Mouse (Mus musculus) stomach, embryonic 16.5 days (tissue): ENCODE data around the gene Cass4. TPM values are rescaled to one million over a fixed set of nuclear protein-coding genes. Genes with fewer than 3 reads are reported as not detected.

Experiments
- ATAC-seq: fragments of 200-750 bp; cut with Nextera tagmentation; 2 replicates; pipeline ENCODE4 v1.8.0; 2017; ENCODE audit warnings: moderate number of reproducible peaks, moderate TSS enrichment; ENCODE audit not compliant: insufficient read depth, low FRiP score
- H3K27ac ChIP-seq: fragments of 300-500 bp; sonication (generic); 2 replicates; pipeline ENCODE4 v1.5.1; 2014; ENCODE audit warnings: low read length
- H3K27me3 ChIP-seq: fragments of 300-500 bp; sonication (generic); 2 replicates; pipeline ENCODE4 v1.6.1; 2014; ENCODE audit warnings: low read length, control low read depth, mixed read lengths; ENCODE audit not compliant: control insufficient read depth, insufficient read depth
- H3K36me3 ChIP-seq: fragments of 300-500 bp; sonication (generic); 2 replicates; pipeline ENCODE4 v1.6.1; 2014; ENCODE audit warnings: low read length; ENCODE audit not compliant: control insufficient read depth, insufficient read depth
- H3K4me1 ChIP-seq: fragments of 300-500 bp; sonication (generic); 2 replicates; pipeline ENCODE4 v1.6.1; 2014; ENCODE audit warnings: low read length, control low read depth, mixed read lengths; ENCODE audit not compliant: control insufficient read depth, insufficient read depth
- H3K4me2 ChIP-seq: fragments of 300-500 bp; sonication (generic); 2 replicates; pipeline ENCODE4 v1.6.1; 2014; ENCODE audit warnings: low read depth, low read length, mixed read lengths
- H3K4me3 ChIP-seq: fragments of 300-500 bp; sonication (generic); replicated peaks from 2 replicates; pipeline ENCODE4 v1.5.1; 2014; ENCODE audit warnings: mild to moderate bottlenecking, low read length
- H3K9ac ChIP-seq: fragments of 300-500 bp; sonication (generic); 2 replicates; pipeline ENCODE4 v1.6.1; 2014; ENCODE audit warnings: low read length
- H3K9me3 ChIP-seq: fragments of 300-500 bp; sonication (generic); replicated peaks from 2 replicates; pipeline ENCODE4 v1.6.1; 2016; ENCODE audit warnings: low read length, control low read depth; ENCODE audit not compliant: control insufficient read depth
- WGBS: fragments of 180-500 bp; shearing (Covaris S2); extraction: QIAGEN DNeasy Blood & Tissue Kit; methylation state at CpG from one replicate; pipeline ENCODE4 v1.1.7; 2014; 5-methylcytosine and 5-hydroxymethylcytosine counted together
- polyA plus RNA-seq: library from polyadenylated mRNA; unstranded; fragments of >200 nt; fragmentation: Nextera tagmentation; extraction: Ambion mirVana; gene quantifications from 2 replicates; pipeline ENCODE4 v1.2.1, GENCODE M21; 2015

Cass4 gene
- polyA plus RNA-seq, 1 experiment from 2014 or later: 0.18 TPM

DNA sequence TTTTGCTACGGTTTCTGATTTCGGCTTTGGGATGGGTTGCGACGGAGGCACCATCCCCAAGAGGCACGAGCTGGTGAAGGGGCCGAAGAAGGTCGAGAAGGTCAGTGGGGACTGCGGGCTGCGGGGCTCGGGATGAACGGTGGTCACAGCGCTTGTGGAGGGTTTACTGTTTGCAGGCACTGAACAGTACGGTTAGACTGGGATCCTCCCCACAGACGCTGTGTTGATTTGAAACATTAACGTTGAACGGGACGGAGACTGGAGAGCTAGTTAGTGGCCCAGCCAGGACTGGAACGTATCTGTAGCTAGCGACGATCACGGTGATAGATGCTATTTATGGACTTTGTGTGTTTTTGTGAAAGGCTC, 47.0 kb downstream of the Cass4 start:
- H3K4me1 ChIP-seq: peaks cover 9% of the 10 kb centered on the region
- peak overlapping the region; percentile 49; the same call in 1 of the 2 replicates for H3K27ac ChIP-seq
- no peaks in the 10 kb centered on the region for H3K9me3 ChIP-seq
- H3K36me3 ChIP-seq: no peaks in the 10 kb centered on the region
- WGBS: under 1% methylated on average over 21 of the region's 21 CpGs
- no peaks in the 10 kb centered on the region for H3K27me3 ChIP-seq
- peak overlapping the region; percentile 74 for H3K4me2 ChIP-seq
- H3K9ac ChIP-seq: peak overlapping the region; percentile 82
- peak; percentile 38 for ATAC-seq
- peak overlapping the region; percentile 87 for H3K4me3 ChIP-seq

GRCm38 (mm10) chr2:172441176-172441575, 47.6 kb downstream of the Cass4 start:
- ATAC-seq: no peak
- H3K4me2 ChIP-seq: peak overlapping the region; percentile 74
- no peaks in the 10 kb centered on the region for H3K9me3 ChIP-seq
- no peaks in the 10 kb centered on the region for H3K36me3 ChIP-seq
- H3K27me3 ChIP-seq: no peaks in the 10 kb centered on the region
- H3K27ac ChIP-seq: no peak overlapping the region
- H3K4me3 ChIP-seq: peak overlapping the region; percentile 87
- peaks cover 9% of the 10 kb centered on the region for H3K4me1 ChIP-seq
- peak overlapping the region; percentile 82 for H3K9ac ChIP-seq
- WGBS: 26% methylated on average over 6 of the region's 6 CpGs

DNA sequence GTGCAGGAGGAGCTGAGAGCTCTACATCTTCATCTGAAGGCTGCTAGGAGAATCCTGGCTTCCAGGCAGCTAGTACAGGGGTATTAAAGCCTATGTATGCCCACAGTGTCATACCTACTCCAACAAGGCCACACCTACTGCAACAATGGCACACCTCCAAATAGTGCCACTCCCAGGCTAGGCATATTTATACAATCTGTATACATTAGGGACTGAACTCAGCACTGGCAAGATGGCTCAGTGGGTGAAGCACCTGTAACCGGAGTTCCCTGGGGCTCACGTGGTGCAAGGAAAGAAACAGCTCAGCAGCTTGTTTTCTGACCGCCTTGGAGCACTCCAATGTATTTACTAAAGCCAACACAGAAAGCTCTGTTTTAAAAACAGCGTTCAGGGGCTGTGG, 52.0 kb downstream of the Cass4 start:
- WGBS: 88% methylated on average over 4 of the region's 4 CpGs
- ATAC-seq: no peak

DNA sequence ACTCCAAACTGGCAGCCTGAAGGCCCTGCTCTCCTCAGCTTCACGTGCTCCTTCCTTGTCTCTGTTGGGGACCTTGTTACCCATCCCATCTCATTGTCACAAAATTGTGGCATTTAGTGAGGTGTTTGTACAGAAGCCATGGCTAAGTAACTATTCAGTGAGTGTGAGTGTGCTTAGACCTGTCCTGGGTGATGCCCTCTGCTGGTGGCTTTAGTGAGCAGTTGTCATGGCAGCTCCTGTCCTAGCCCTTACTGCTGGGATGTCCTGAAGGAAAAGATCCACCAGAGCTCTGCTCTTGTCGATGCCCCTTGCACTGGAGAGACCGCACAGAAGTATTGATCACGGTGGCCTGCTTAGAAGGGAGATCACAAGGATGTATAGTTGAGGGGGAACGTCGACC, 53.7 kb downstream of the Cass4 start:
- WGBS: 89% methylated on average over 6 of the region's 6 CpGs
- Histone ChIP-seq H3K27ac (no peak overlapping the region), H3K9me3 (no peaks in the 10 kb centered on the region), H3K4me1 (no peaks in the 10 kb centered on the region), H3K9ac (no peak overlapping the region), H3K4me3 (no peak overlapping the region), H3K4me2 (no peak overlapping the region), H3K27me3 (no peaks in the 10 kb centered on the region), H3K36me3 (peaks cover 9% of the 10 kb centered on the region)
- ATAC-seq: no peak

More for the DNA sequence above, 52.0 kb downstream of the Cass4 start:
- H3K4me3 ChIP-seq: no peak overlapping the region
- H3K4me1 ChIP-seq: peaks cover 9% of the 10 kb centered on the region
- no peak overlapping the region for H3K27ac ChIP-seq
- H3K4me2 ChIP-seq: no peak overlapping the region
- H3K9me3 ChIP-seq: no peaks in the 10 kb centered on the region
- H3K36me3 ChIP-seq: peaks cover 9% of the 10 kb centered on the region
- no peaks in the 10 kb centered on the region for H3K27me3 ChIP-seq
- no peak overlapping the region for H3K9ac ChIP-seq

DNA sequence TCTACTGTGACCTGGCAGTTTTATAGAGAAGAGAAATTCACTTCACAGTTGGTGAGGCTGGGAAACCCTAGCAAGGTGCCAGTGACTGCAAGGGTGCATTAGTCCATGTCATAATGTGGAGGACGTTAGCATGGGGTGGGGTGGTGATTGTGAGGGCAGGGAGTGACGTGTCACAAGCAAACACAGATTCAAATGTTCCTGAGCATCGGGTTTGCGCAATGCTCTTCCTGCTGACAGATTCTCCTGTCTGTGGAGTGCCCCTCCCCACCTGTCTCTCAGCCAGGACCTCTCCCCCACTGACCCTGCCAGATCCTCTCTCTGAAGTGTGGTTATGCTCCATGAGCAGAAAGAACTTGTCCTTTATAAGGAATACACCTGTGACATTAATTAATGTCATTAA, 54.7 kb downstream of the Cass4 start:
- no peak for ATAC-seq
- 79% methylated on average over 4 of the region's 4 CpGs for WGBS

GRCm38 (mm10) chr2:172450640-172451039, 57.0 kb downstream of the Cass4 start:
- no peaks in the 10 kb centered on the region for H3K4me1 ChIP-seq
- H3K4me2 ChIP-seq: no peak overlapping the region
- H3K4me3 ChIP-seq: no peak overlapping the region
- no peak overlapping the region for H3K9ac ChIP-seq
- H3K9me3 ChIP-seq: no peaks in the 10 kb centered on the region
- H3K36me3 ChIP-seq: peaks cover 9% of the 10 kb centered on the region
- ATAC-seq: no peak
- WGBS: 81% methylated on average over 6 of the region's 6 CpGs
- no peak overlapping the region for H3K27ac ChIP-seq
- H3K27me3 ChIP-seq: no peaks in the 10 kb centered on the region

More for the DNA sequence above, 54.7 kb downstream of the Cass4 start:
- peaks cover 9% of the 10 kb centered on the region for H3K36me3 ChIP-seq
- no peak overlapping the region for H3K9ac ChIP-seq
- no peaks in the 10 kb centered on the region for H3K27me3 ChIP-seq
- H3K4me1 ChIP-seq: no peaks in the 10 kb centered on the region
- H3K9me3 ChIP-seq: no peaks in the 10 kb centered on the region
- no peak overlapping the region for H3K4me3 ChIP-seq
- H3K4me2 ChIP-seq: no peak overlapping the region
- no peak overlapping the region for H3K27ac ChIP-seq

GRCm38 (mm10) chr2:172452031-172452430, 58.4 kb downstream of the Cass4 start:
- WGBS: 88% methylated on average over 4 of the region's 4 CpGs
- H3K4me2 ChIP-seq: no peak overlapping the region
- H3K27ac ChIP-seq: no peak overlapping the region
- H3K9ac ChIP-seq: no peak overlapping the region
- 0 out of 2 replicates have a peak, but pooled peaks cover 8% of the 10 kb centered on the region for H3K36me3 ChIP-seq
- H3K9me3 ChIP-seq: no peaks in the 10 kb centered on the region
- no peaks in the 10 kb centered on the region for H3K27me3 ChIP-seq
- no peak for ATAC-seq
- no peaks in the 10 kb centered on the region for H3K4me1 ChIP-seq
- H3K4me3 ChIP-seq: no peak overlapping the region

DNA sequence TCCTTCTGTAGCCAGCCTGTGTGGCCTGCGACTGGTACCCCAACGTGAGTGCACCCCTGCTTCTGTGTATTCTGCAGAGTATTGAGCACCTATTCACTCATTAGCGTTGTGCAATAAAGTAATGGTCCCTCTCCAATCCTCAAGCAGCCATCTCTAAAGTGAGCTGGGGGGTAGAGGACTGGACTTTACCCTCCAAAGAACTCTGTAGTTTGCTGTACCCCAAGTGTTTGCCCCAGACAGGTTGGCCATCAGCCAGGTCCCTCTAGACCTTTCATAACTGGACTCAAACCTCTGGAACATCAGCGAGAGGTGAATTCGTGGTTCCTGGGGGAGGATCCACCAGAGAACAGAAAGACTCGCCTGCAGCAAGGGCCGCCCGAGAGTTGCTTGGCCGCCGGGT, 58.9 kb downstream of the Cass4 start:
- no peaks in the 10 kb centered on the region for H3K27me3 ChIP-seq
- no peak overlapping the region for H3K27ac ChIP-seq
- no peak for ATAC-seq
- 91% methylated on average over 10 of the region's 10 CpGs for WGBS
- no peak overlapping the region for H3K9ac ChIP-seq
- no peaks in the 10 kb centered on the region for H3K4me1 ChIP-seq
- no peaks in the 10 kb centered on the region for H3K9me3 ChIP-seq
- no peak overlapping the region for H3K4me2 ChIP-seq
- H3K36me3 ChIP-seq: 0 out of 2 replicates have a peak, but pooled peaks cover 3% of the 10 kb centered on the region
- H3K4me3 ChIP-seq: no peak overlapping the region

GRCm38 (mm10) chr2:172458496-172458895, 64.9 kb downstream of the Cass4 start, which contains the start of gene Gcnt7:
Gcnt7 (minus strand) TSS chr2:172458596.
- H3K9ac ChIP-seq: no peak within 1 kb of the TSS
- no peaks in the 10 kb centered on the region for H3K4me1 ChIP-seq
- WGBS: 64% methylated on average over 11 of the region's 11 CpGs
- H3K9me3 ChIP-seq: no peaks in the 10 kb centered on the region
- no peaks in the 10 kb centered on the region for H3K27me3 ChIP-seq
- H3K36me3 ChIP-seq: no peaks in the 10 kb centered on the region
- no peak within 1 kb of the TSS for H3K27ac ChIP-seq
- no peak for ATAC-seq
- no peak within 1 kb of the TSS for H3K4me3 ChIP-seq
- H3K4me2 ChIP-seq: no peak within 1 kb of the TSS

DNA sequence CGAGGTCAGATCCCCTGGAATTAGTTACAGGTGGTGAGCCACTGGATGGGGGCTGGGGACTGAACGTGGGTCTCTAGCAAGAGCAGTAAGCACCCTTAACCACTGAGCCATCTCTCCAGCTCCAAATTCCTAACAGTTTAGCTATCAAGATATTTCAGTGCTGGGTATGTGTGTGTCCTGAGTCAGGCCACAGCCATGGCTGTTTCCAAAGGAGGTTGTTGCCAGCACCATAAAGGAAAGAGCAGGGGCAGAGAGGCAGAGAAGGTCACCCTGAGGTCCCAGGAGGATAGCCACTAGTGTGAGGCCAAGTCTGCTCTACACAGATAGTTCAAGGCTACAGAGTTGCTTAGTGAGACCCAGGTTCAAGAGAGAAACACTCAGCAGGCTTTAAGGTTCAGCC, 67.1 kb downstream of the Cass4 start:
- no peak for ATAC-seq
- no peak overlapping the region for H3K27ac ChIP-seq
- H3K4me2 ChIP-seq: no peak overlapping the region
- no peak overlapping the region for H3K4me3 ChIP-seq
- no peaks in the 10 kb centered on the region for H3K27me3 ChIP-seq
- no peak overlapping the region for H3K9ac ChIP-seq
- H3K36me3 ChIP-seq: peaks cover 5% of the 10 kb centered on the region; the same call in 1 of the 2 replicates
- H3K9me3 ChIP-seq: no peaks in the 10 kb centered on the region
- WGBS: 94% methylated on average over 2 of the region's 2 CpGs
- no peaks in the 10 kb centered on the region for H3K4me1 ChIP-seq
